Mouse (Mus musculus) heart, embryonic 16.5 days (tissue): ENCODE results near the gene Lrch3. TPM values are rescaled to one million over a fixed set of nuclear protein-coding genes. Genes with fewer than 3 reads are reported as not detected.

Source experiments
- ATAC-seq: fragments of 200-750 bp; cut with Nextera tagmentation; replicated peaks from 2 replicates; pipeline ENCODE4 v1.8.0; 2017; ENCODE audit warnings: moderate number of reproducible peaks; ENCODE audit not compliant: insufficient read depth, low FRiP score; ENCODE audit errors: extremely low read depth
- H3K27ac ChIP-seq: fragments of 300-500 bp; sonication (generic); 2 replicates; pipeline ENCODE4 v1.5.1; 2014; ENCODE audit warnings: mild to moderate bottlenecking, low read length, control low read depth, moderate library complexity
- H3K27me3 ChIP-seq: fragments of 300-500 bp; sonication (generic); 2 replicates; pipeline ENCODE4 v1.6.1; 2014; ENCODE audit warnings: low read length, mixed read lengths; ENCODE audit not compliant: control insufficient read depth, insufficient read depth
- H3K36me3 ChIP-seq: fragments of 300-500 bp; sonication (generic); 2 replicates; pipeline ENCODE4 v1.6.1; 2014; ENCODE audit not compliant: control insufficient read depth, insufficient read depth
- H3K4me1 ChIP-seq: fragments of 300-500 bp; sonication (generic); 2 replicates; pipeline ENCODE4 v1.6.1; 2014; ENCODE audit warnings: low read length, mixed read lengths; ENCODE audit not compliant: control insufficient read depth, insufficient read depth
- H3K4me2 ChIP-seq: fragments of 300-500 bp; sonication (generic); 2 replicates; pipeline ENCODE4 v1.6.1; 2014; ENCODE audit warnings: low read depth, mild to moderate bottlenecking, control low read depth, low read length
- H3K4me3 ChIP-seq: fragments of 300-500 bp; sonication (generic); 2 replicates; pipeline ENCODE4 v1.5.1; 2014; ENCODE audit warnings: mild to moderate bottlenecking, control low read depth, low read length
- H3K9ac ChIP-seq: fragments of 300-500 bp; sonication (generic); 2 replicates; pipeline ENCODE4 v1.6.1; 2014; ENCODE audit warnings: low read length, control low read depth
- H3K9me3 ChIP-seq: fragments of 300-500 bp; sonication (generic); replicated peaks from 2 replicates; pipeline ENCODE4 v1.6.1; 2016; ENCODE audit warnings: low read length; ENCODE audit not compliant: control insufficient read depth
- WGBS: fragments of 180-500 bp; shearing (Covaris S2); extraction: QIAGEN DNeasy Blood & Tissue Kit; methylation state at CpG from one replicate; pipeline ENCODE4 v1.1.7; 2014; 5-methylcytosine and 5-hydroxymethylcytosine counted together
- polyA plus RNA-seq: library from polyadenylated mRNA; unstranded; fragments of >200 nt; fragmentation: Nextera tagmentation; extraction: Ambion mirVana; gene quantifications from 2 replicates; pipeline ENCODE4 v1.2.1, GENCODE M21; 2015

Gene Lrch3
- polyA plus RNA-seq, 1 experiment from 2014 or later: 15.0 TPM

GRCm38 (mm10) chr16:32949281-32949680, 35.4 kb downstream of the Lrch3 start:
- H3K36me3 ChIP-seq: peaks cover 7% of the 10 kb centered on the region
- H3K4me3 ChIP-seq: no peak overlapping the region
- no peaks in the 10 kb centered on the region for H3K27me3 ChIP-seq
- H3K27ac ChIP-seq: no peak overlapping the region
- no peak overlapping the region for H3K9ac ChIP-seq
- ATAC-seq: no peak
- no peaks in the 10 kb centered on the region for H3K9me3 ChIP-seq
- peaks cover 5% of the 10 kb centered on the region; the same call in 1 of the 2 replicates for H3K4me1 ChIP-seq
- H3K4me2 ChIP-seq: no peak overlapping the region

GRCm38 (mm10) chr16:32951074-32951473, 37.2 kb downstream of the Lrch3 start:
- Histone ChIP-seq H3K4me2 (no peak overlapping the region), H3K4me1 (peaks cover 5% of the 10 kb centered on the region; the same call in 1 of the 2 replicates), H3K27ac (no peak overlapping the region), H3K4me3 (no peak overlapping the region), H3K36me3 (peaks cover 11% of the 10 kb centered on the region), H3K9ac (no peak overlapping the region), H3K27me3 (no peaks in the 10 kb centered on the region), H3K9me3 (no peaks in the 10 kb centered on the region)
- no peak for ATAC-seq
- WGBS: 82% methylated on average over 2 of the region's 2 CpGs

- 64% methylated on average over 5 of the region's 5 CpGs for WGBS
Measured at GRCm38 (mm10) chr16:32953806-32954205, 39.9 kb downstream of the Lrch3 start.

GRCm38 (mm10) chr16:32954304-32954703, 40.4 kb downstream of the Lrch3 start:
- WGBS: 82% methylated on average over 6 of the region's 6 CpGs
- Histone ChIP-seq H3K4me1 (no peaks in the 10 kb centered on the region), H3K27me3 (no peaks in the 10 kb centered on the region), H3K9ac (no peak overlapping the region), H3K9me3 (no peaks in the 10 kb centered on the region), H3K27ac (no peak overlapping the region), H3K36me3 (peaks cover 13% of the 10 kb centered on the region), H3K4me2 (no peak overlapping the region), H3K4me3 (no peak overlapping the region)
- ATAC-seq: no peak

More at GRCm38 (mm10) chr16:32953806-32954205, 39.9 kb downstream of the Lrch3 start:
- H3K4me2 ChIP-seq: no peak overlapping the region
- ATAC-seq: no peak
- no peak overlapping the region for H3K9ac ChIP-seq
- no peak overlapping the region for H3K4me3 ChIP-seq
- no peaks in the 10 kb centered on the region for H3K9me3 ChIP-seq
- H3K36me3 ChIP-seq: peaks cover 11% of the 10 kb centered on the region
- H3K27me3 ChIP-seq: no peaks in the 10 kb centered on the region
- no peaks in the 10 kb centered on the region for H3K4me1 ChIP-seq
- H3K27ac ChIP-seq: no peak overlapping the region

- no peak overlapping the region for H3K27ac ChIP-seq
- H3K4me1 ChIP-seq: no peaks in the 10 kb centered on the region
- ATAC-seq: no peak
- no peak overlapping the region for H3K9ac ChIP-seq
- H3K9me3 ChIP-seq: no peaks in the 10 kb centered on the region
- WGBS: 64% methylated on average over 5 of the region's 5 CpGs
- no peak overlapping the region for H3K4me2 ChIP-seq
- H3K4me3 ChIP-seq: no peak overlapping the region
- H3K27me3 ChIP-seq: no peaks in the 10 kb centered on the region
- H3K36me3 ChIP-seq: peaks cover 21% of the 10 kb centered on the region
Measured at GRCm38 (mm10) chr16:32956889-32957288, 43.0 kb downstream of the Lrch3 start.

- 70% methylated on average over 5 of the region's 5 CpGs for WGBS
- Histone ChIP-seq H3K27me3 (no peaks in the 10 kb centered on the region), H3K36me3 (peaks cover 15% of the 10 kb centered on the region), H3K9ac (no peak overlapping the region), H3K4me3 (no peak overlapping the region), H3K9me3 (no peaks in the 10 kb centered on the region), H3K4me1 (no peaks in the 10 kb centered on the region), H3K4me2 (no peak overlapping the region), H3K27ac (no peak overlapping the region)
- no peak for ATAC-seq
Measured at GRCm38 (mm10) chr16:32972535-32972934, 58.6 kb downstream of the Lrch3 start.

GRCm38 (mm10) chr16:32973047-32973446, 59.1 kb downstream of the Lrch3 start:
- Histone ChIP-seq H3K27ac (no peak overlapping the region), H3K36me3 (peaks cover 15% of the 10 kb centered on the region), H3K4me2 (no peak overlapping the region), H3K27me3 (no peaks in the 10 kb centered on the region), H3K9me3 (no peaks in the 10 kb centered on the region), H3K9ac (no peak overlapping the region), H3K4me1 (no peaks in the 10 kb centered on the region), H3K4me3 (no peak overlapping the region)
- ATAC-seq: no peak
- 50% methylated on average over 2 of the region's 2 CpGs for WGBS

GRCm38 (mm10) chr16:32980227-32980626, 66.3 kb downstream of the Lrch3 start:
- no peak overlapping the region for H3K27ac ChIP-seq
- H3K9ac ChIP-seq: no peak overlapping the region
- no peak overlapping the region for H3K4me2 ChIP-seq
- no peaks in the 10 kb centered on the region for H3K4me1 ChIP-seq
- H3K4me3 ChIP-seq: no peak overlapping the region
- no peak for ATAC-seq
- no peaks in the 10 kb centered on the region for H3K9me3 ChIP-seq
- peaks cover 19% of the 10 kb centered on the region for H3K36me3 ChIP-seq
- 89% methylated on average over 1 of the region's 1 CpGs for WGBS
- no peaks in the 10 kb centered on the region for H3K27me3 ChIP-seq

- Histone ChIP-seq H3K4me3 (no peak overlapping the region), H3K9me3 (no peaks in the 10 kb centered on the region), H3K27ac (no peak overlapping the region), H3K4me2 (no peak overlapping the region), H3K9ac (no peak overlapping the region), H3K36me3 (peaks cover 15% of the 10 kb centered on the region), H3K27me3 (no peaks in the 10 kb centered on the region), H3K4me1 (no peaks in the 10 kb centered on the region)
- no peak for ATAC-seq
- 78% methylated on average over 4 of the region's 4 CpGs for WGBS
Measured at GRCm38 (mm10) chr16:32981405-32981804, 67.5 kb downstream of the Lrch3 start.

GRCm38 (mm10) chr16:32984631-32985030, 70.7 kb downstream of the Lrch3 start:
- no peak overlapping the region for H3K9ac ChIP-seq
- 91% methylated on average over 2 of the region's 2 CpGs for WGBS
- no peaks in the 10 kb centered on the region for H3K4me1 ChIP-seq
- no peak overlapping the region for H3K4me2 ChIP-seq
- no peak overlapping the region for H3K4me3 ChIP-seq
- no peak for ATAC-seq
- no peaks in the 10 kb centered on the region for H3K9me3 ChIP-seq
- H3K27ac ChIP-seq: no peak overlapping the region
- peaks cover 23% of the 10 kb centered on the region for H3K36me3 ChIP-seq
- H3K27me3 ChIP-seq: no peaks in the 10 kb centered on the region
